Mouse (Mus musculus) spleen, adult 2 months (tissue): ENCODE measurements around the gene Map4k3. TPM values are rescaled to one million over a fixed set of nuclear protein-coding genes. Genes with fewer than 3 reads are reported as not detected.

Source experiments
- DNase-seq, 2 experiments: peaks; one replicate each; pipeline versions ENCODE4 v3.0.0 to v3.0.0-alpha.2; 2012 to 2021; ENCODE audit warnings: low spot score in 2 of 2, low read depth in 1 of 2
- H3K27ac ChIP-seq: fragments of 200-500 bp; 2 replicates; pipeline ENCODE4 v1.5.1; 2012; ENCODE audit warnings: low read length, inconsistent platforms; ENCODE audit not compliant: insufficient read depth
- H3K27me3 ChIP-seq: fragments of 200-500 bp; 2 replicates; pipeline ENCODE4 v1.6.1; 2012; ENCODE audit warnings: mild to moderate bottlenecking, moderate library complexity, low read length, inconsistent platforms; ENCODE audit not compliant: control insufficient read depth, insufficient read depth
- H3K36me3 ChIP-seq: fragments of 200-500 bp; 2 replicates; pipeline ENCODE4 v1.6.1; 2012; ENCODE audit warnings: mild to moderate bottlenecking, low read length, inconsistent platforms; ENCODE audit not compliant: control insufficient read depth, insufficient read depth
- H3K4me1 ChIP-seq: fragments of 200-500 bp; 2 replicates; pipeline ENCODE4 v1.6.1; 2011; ENCODE audit warnings: inconsistent platforms; ENCODE audit not compliant: control insufficient read depth, insufficient read depth, insufficient read length
- H3K4me3 ChIP-seq: fragments of 200-500 bp; 2 replicates; pipeline ENCODE4 v1.5.1; 2011; ENCODE audit warnings: mild to moderate bottlenecking, inconsistent platforms; ENCODE audit not compliant: insufficient read depth, insufficient read length; ENCODE audit errors: extremely low read depth
- CTCF ChIP-seq: fragments of 200-500 bp; IDR thresholded peaks from 2 replicates; pipeline ENCODE4 v1.5.1; 2011; ENCODE audit warnings: mild to moderate bottlenecking, inconsistent platforms; ENCODE audit not compliant: insufficient read depth, insufficient read length, insufficient replicate concordance; ENCODE audit errors: extremely low read depth
- POLR2A ChIP-seq: fragments of 200-500 bp; IDR thresholded peaks from 2 replicates; pipeline ENCODE4 v1.6.1; 2011; ENCODE audit warnings: low read depth, low read length, inconsistent platforms
- WGBS: fragments of 180-500 bp; shearing (Covaris S2); methylation state at CpG from one replicate; pipeline ENCODE4 v1.1.7; 2018; 5-methylcytosine and 5-hydroxymethylcytosine counted together
- polyA plus RNA-seq: library from polyadenylated mRNA; depleted of rRNA; stranded (reverse); fragments of >200 nt; gene quantifications from 2 replicates; pipeline ENCODE4 v1.2.3, GENCODE M21; 2012

The Map4k3 gene
- polyA plus RNA-seq, 1 experiment = 4.3 TPM

DNA sequence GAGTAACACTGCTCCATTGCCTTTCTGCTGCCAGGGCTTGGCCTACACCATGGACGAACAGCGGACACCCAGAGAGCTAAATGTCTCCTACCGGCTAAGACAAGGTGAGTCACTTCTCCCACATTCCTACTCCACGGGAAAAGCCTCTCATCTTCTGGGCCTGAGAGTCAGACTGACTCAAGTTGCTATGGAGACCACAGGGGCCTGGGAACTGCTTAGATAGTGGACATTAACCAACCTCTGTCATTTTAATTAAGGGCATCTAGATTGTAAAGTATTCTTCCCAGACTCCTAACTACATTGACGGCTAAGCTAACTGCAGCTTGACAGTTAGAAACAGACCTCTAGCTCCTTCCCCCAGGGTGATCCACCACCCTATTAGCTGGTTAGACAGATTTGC is 165.5 kb downstream of the Map4k3 start:
- TF ChIP-seq CTCF (no peak), POLR2A (no peak)
- peaks cover 4% of the 10 kb centered on the region; the same call in 1 of the 2 replicates for H3K36me3 ChIP-seq
- DNase-seq = no peak
- H3K27me3 ChIP-seq = no peaks in the 10 kb centered on the region
- WGBS = 94% methylated on average over 5 of the region's 5 CpGs
- H3K27ac ChIP-seq = no peak overlapping the region
- no peak overlapping the region for H3K4me3 ChIP-seq
- no peaks in the 10 kb centered on the region for H3K4me1 ChIP-seq

GRCm38 (mm10) chr17:80560669-80561401 is 167.4 kb downstream of the Map4k3 start:
- WGBS = 15% methylated on average over 12 of the region's 12 CpGs

GRCm38 (mm10) chr17:80559745-80560144 is 168.5 kb downstream of the Map4k3 start:
- DNase-seq = no peak
- Histone ChIP-seq H3K4me1 (no peaks in the 10 kb centered on the region), H3K27me3 (no peaks in the 10 kb centered on the region), H3K27ac (no peak overlapping the region), H3K4me3 (no peak overlapping the region), H3K36me3 (no peaks in the 10 kb centered on the region)
- TF ChIP-seq POLR2A (no peak), CTCF (no peak)
- 77% methylated on average over 4 of the region's 4 CpGs for WGBS

More at GRCm38 (mm10) chr17:80560669-80561401, 167.4 kb downstream of the Map4k3 start:
- peak; percentile 70 to 72 for DNase-seq
- Histone ChIP-seq H3K4me3 (no peak overlapping the region), H3K27ac (no peak overlapping the region), H3K36me3 (peaks cover 2% of the 10 kb centered on the region; the same call in 1 of the 2 replicates), H3K27me3 (no peaks in the 10 kb centered on the region), H3K4me1 (no peaks in the 10 kb centered on the region)
- TF ChIP-seq POLR2A (no peak), CTCF (peak; percentile 93; the same call in 1 of the 2 replicates)

DNA sequence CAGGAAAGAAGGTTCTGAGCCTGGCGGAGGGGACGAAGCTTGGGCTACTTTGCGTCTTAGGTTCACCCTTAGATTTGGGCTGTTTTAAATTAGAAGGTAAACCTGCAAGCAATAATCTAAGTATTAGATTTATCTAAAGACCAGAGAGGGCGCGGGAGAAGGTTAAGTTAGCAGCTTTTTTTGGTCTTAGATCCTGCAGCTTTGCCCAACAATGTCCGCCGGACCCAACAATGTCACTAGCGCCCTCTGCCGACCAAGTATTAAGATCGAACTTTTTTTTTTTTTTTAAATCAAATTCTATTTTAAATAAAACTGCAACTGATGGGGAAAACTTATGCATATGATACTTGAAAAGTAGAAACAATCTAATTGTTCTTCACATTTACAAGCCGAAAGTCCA is 169.2 kb downstream of the Map4k3 start:
- Histone ChIP-seq H3K4me1 (no peaks in the 10 kb centered on the region; the same call in 1 of the 2 replicates), H3K27ac (no peak overlapping the region), H3K27me3 (no peaks in the 10 kb centered on the region), H3K36me3 (no peaks in the 10 kb centered on the region), H3K4me3 (no peak overlapping the region)
- DNase-seq = peak in 1 of 2 experiments; percentile 20
- 36% methylated on average over 11 of the region's 11 CpGs for WGBS
- peak; percentile 9; the same call in 1 of the 2 replicates for TF ChIP-seq CTCF
- TF ChIP-seq POLR2A = no peak

- Histone ChIP-seq H3K27me3 (no peaks in the 10 kb centered on the region), H3K36me3 (no peaks in the 10 kb centered on the region), H3K4me3 (no peak overlapping the region), H3K27ac (no peak overlapping the region), H3K4me1 (no peaks in the 10 kb centered on the region; the same call in 1 of the 2 replicates)
- 90% methylated on average over 14 of the region's 14 CpGs for WGBS
- no peak for TF ChIP-seq CTCF
- no peak for TF ChIP-seq POLR2A
- no peak for DNase-seq
Measured at GRCm38 (mm10) chr17:80558583-80558982, 169.7 kb downstream of the Map4k3 start.

DNA sequence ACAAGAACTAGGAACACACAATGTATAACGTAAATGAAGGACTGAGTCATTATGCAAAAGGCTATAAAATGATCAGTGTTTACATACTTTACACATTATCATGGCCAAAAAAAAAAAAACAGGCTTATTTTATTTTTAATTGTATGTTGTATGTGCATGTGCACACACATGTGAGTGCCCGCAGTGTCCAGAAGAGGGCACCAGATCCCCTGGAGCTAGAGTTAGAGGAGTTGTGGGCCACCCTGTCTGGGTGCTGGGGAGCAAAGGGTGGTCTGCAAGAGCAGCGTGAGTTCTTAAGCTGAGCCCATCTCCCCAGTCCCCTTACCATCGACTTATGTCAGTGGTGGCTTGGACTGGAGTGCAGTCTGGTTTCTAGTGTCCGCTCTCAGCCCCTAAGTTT is 170.8 kb downstream of the Map4k3 start:
- Histone ChIP-seq H3K27me3 (no peaks in the 10 kb centered on the region), H3K36me3 (no peaks in the 10 kb centered on the region), H3K4me1 (no peaks in the 10 kb centered on the region; the same call in 1 of the 2 replicates), H3K27ac (no peak overlapping the region), H3K4me3 (no peak overlapping the region)
- WGBS = 95% methylated on average over 5 of the region's 5 CpGs
- DNase-seq = no peak
- TF ChIP-seq POLR2A = no peak
- no peak for TF ChIP-seq CTCF

DNA sequence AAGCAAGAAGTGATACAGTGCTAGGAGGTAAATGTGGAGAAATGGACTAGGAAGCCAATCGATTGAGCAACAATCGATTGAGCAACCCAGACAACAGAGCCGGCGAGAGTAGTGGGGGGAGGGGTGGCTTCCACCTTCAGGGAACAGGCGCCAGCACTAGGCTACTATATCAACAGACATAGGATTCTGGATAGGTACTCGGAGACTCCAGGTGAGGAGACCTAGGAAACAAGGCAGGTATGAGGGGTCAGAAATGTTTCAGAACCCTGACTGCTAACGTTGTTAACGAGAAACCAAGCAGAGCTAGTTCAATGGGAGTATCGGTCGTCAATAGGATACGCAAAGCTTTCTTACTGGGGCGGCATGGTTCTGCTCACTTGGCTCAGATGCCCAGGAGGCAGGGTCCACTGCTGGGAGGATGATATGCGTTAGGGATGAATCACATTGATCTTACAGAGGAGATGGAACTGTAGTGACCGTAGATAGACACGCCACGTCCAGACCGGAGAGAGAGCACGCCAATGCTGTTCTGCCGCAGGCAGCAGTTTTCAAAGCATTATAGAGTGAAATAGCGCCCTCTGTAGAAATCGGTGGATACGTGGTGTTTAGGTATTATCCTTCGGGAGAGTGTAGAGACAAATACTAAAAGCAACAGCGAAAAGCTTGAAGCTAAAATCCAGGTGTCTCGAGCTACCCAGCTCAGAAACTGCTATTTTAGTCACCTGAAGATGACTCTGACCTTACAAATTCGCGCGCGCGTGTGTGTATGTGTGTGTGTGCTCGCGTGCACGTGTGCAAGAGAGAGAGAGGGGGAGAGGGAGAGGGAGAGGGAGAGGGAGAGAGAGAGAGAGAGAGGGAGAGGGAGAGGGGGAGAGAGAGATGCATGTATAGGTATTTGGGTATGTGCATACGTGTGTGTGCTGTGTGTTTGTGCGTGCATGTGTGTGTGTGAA is 174.7 kb downstream of the Map4k3 start:
- 4% methylated on average over 35 of the region's 35 CpGs for WGBS
- Histone ChIP-seq H3K4me1 (no peaks in the 10 kb centered on the region; the same call in 1 of the 2 replicates), H3K4me3 (peak overlapping the region; percentile 83), H3K36me3 (no peaks in the 10 kb centered on the region), H3K27me3 (no peaks in the 10 kb centered on the region), H3K27ac (peak overlapping the region; percentile 66)
- TF ChIP-seq CTCF (no peak), POLR2A (no peak)
- peak; percentile 60 to 65 for DNase-seq
